Mouse (Mus musculus) hindbrain, embryonic 13.5 days (tissue): ENCODE measurements at regions not wholly inside any gene's neighbourhood (a gene's known extent, or its start where the extent isn't known, plus 50 kb on each side); places are given as distances from the start of the nearest gene placed in this dataset.

Source experiments
- ATAC-seq: fragments of 200-750 bp; cut with Nextera tagmentation; 2 replicates; pipeline ENCODE4 v1.8.0; 2017; ENCODE audit warnings: moderate TSS enrichment; ENCODE audit not compliant: low FRiP score
- H3K27ac ChIP-seq: fragments of 300-500 bp; sonication (generic); 2 replicates; pipeline ENCODE4 v1.5.1; 2015; ENCODE audit warnings: inconsistent platforms, mild to moderate bottlenecking, moderate library complexity
- H3K27me3 ChIP-seq: fragments of 300-500 bp; sonication (generic); 2 replicates; pipeline ENCODE4 v1.6.1; 2015; ENCODE audit warnings: mild to moderate bottlenecking, inconsistent platforms
- H3K36me3 ChIP-seq: fragments of 300-500 bp; sonication (generic); 2 replicates; pipeline ENCODE4 v1.6.1; 2015; ENCODE audit warnings: mild to moderate bottlenecking, inconsistent platforms
- H3K4me1 ChIP-seq: fragments of 300-500 bp; sonication (generic); replicated peaks from 2 replicates; pipeline ENCODE4 v1.6.1; 2015; ENCODE audit warnings: inconsistent platforms
- H3K4me2 ChIP-seq: fragments of 300-500 bp; sonication (generic); 2 replicates; pipeline ENCODE4 v1.6.1; 2015; ENCODE audit warnings: inconsistent platforms, mild to moderate bottlenecking, moderate library complexity
- H3K4me3 ChIP-seq: fragments of 300-500 bp; sonication (generic); 2 replicates; pipeline ENCODE4 v1.5.1; 2015; ENCODE audit warnings: mild to moderate bottlenecking, inconsistent platforms
- H3K9ac ChIP-seq: fragments of 300-500 bp; sonication (generic); 2 replicates; pipeline ENCODE4 v1.6.1; 2015; ENCODE audit warnings: mild to moderate bottlenecking, inconsistent platforms
- H3K9me3 ChIP-seq: fragments of 300-500 bp; sonication (generic); 2 replicates; pipeline ENCODE4 v1.6.1; 2016; ENCODE audit warnings: inconsistent platforms
- WGBS: fragments of 180-500 bp; shearing (Covaris S2); methylation state at CpG from one replicate; pipeline ENCODE4 v1.1.7; 2015; 5-methylcytosine and 5-hydroxymethylcytosine counted together

DNA sequence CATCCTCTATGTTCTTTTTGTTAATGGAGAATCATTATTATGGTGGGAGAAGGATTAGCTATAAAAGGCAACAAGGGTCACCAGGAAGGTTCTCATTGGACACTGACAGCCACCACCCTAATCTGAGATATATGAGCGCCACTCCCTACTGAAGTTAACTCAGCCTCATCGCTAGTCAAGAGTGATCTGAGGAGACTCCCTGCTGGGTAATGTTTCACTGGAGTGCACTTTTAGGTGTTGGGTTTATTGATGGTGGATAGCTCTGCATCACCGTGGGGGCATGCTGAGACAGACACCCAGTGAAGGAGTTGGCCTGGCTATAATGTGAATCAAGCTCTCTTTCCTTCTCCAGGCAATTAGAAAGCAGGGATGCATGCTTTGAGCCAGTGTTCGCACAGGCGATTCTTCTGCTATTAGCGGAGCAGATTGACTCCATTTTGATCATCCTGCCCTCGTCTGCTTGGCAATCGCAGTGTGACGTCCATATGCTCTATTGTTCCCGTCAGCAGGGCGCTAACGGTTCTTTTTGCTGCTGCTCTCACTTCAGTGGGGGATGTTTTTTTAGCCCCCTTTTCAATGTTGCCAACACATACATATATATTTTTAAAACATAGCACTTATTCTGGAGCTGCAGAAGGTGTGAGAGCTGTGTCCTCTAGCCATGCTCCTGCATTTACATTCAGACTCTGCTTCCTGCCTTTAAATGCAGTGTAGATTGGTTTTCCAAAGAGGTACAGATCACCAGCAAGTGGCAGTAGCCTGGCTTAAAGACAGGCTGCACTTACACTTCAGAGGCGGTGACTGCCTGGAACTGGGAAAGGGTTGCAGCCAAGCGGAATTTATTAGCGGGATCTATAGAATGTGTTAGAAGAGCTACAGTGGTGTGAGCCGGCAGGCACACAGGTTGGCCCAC, 263.9 kb upstream of the Dph6 start:
- H3K27ac ChIP-seq: peak overlapping the region; percentile 14; the same call in 1 of the 2 replicates
- ATAC-seq: no peak
- no peak overlapping the region for H3K4me2 ChIP-seq
- no peak overlapping the region for H3K9ac ChIP-seq
- no peaks in the 10 kb centered on the region for H3K9me3 ChIP-seq
- no peaks in the 10 kb centered on the region for H3K27me3 ChIP-seq
- H3K36me3 ChIP-seq: no peaks in the 10 kb centered on the region
- WGBS: 73% methylated on average over 16 of the region's 16 CpGs
- H3K4me3 ChIP-seq: no peak overlapping the region
- H3K4me1 ChIP-seq: no peaks in the 10 kb centered on the region

DNA sequence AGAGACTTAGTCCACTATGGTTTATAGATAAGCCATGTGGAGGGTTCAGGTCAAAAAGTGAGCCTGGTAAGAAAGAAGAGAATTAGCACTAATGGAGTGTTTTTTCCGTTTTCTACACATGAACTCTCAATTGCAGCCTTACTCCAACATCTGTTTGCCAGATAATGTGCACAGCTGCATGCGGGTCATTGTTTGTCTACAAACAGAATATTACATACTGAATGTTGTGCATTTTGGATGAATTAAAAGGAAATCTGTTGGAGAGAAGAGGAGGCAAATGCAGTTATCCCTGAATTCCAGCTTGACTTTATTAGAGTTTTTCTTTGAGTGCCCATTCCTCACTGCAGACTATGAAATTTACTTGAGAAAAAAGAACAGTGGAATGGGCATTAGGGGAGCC, 269.1 kb upstream of the Dph6 start:
- Histone ChIP-seq H3K27me3 (no peaks in the 10 kb centered on the region), H3K4me1 (no peaks in the 10 kb centered on the region), H3K4me3 (no peak overlapping the region), H3K27ac (no peak overlapping the region), H3K9ac (no peak overlapping the region), H3K36me3 (no peaks in the 10 kb centered on the region), H3K4me2 (no peak overlapping the region), H3K9me3 (no peaks in the 10 kb centered on the region)
- no peak for ATAC-seq
- 81% methylated on average over 2 of the region's 2 CpGs for WGBS

DNA sequence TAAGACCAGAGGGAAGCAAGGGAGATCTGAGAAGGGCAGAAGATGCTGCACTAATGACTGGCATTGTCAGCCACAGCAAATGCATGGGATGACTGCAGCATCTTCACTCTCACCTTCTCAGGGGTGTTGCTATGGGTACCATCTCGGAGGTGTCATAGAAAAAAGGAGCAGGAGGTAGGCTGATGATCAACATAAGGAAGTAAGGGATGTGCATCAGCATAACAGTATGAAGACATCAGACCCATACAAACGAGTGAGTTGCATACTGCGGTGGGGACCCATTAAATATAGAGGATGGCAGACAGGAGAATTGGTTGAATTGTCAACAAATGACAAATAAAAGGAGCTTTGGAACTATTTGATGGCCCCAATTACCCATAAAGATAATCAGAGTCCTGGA, 280.7 kb upstream of the Dph6 start:
- Histone ChIP-seq H3K9me3 (no peaks in the 10 kb centered on the region), H3K4me1 (no peaks in the 10 kb centered on the region), H3K27ac (no peak overlapping the region), H3K36me3 (no peaks in the 10 kb centered on the region), H3K4me2 (no peak overlapping the region), H3K27me3 (no peaks in the 10 kb centered on the region), H3K4me3 (no peak overlapping the region), H3K9ac (no peak overlapping the region)
- WGBS: 71% methylated on average over 3 of the region's 3 CpGs
- ATAC-seq: no peak

DNA sequence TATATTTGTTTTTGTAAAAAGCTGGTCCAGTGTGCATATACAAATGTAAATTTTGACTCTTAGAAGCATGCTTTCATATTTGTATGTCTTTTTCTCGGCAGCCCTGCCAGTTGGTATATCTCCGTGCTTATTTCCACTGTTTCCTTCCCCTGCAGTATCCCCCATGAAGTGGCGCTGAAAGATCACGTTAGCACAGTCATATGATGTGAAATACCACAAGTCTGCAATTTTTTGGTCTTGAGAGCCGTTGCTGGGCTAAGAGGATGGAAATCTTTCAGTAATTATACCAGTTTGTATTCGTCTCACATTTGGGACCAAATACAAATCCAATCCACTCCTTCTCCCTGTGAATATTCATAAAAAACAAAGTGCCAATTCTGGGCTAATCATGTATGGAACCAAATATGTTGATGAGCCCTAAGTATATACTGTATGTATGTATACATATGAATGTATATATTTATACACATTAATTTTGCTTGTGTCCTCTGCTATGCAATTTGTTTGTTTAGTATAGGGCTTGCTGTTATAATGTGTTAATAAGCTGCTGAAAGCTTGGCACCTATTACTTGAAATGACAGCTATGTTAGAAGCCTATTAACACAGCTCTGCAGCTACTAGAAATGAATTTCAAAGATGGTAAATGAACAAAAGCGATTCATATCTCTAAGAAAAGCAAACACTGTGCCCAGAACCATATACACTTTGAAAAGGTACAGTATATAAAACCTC, 283.8 kb upstream of the Dph6 start:
- Histone ChIP-seq H3K27ac (no peak overlapping the region), H3K4me3 (no peak overlapping the region), H3K4me2 (no peak overlapping the region), H3K36me3 (no peaks in the 10 kb centered on the region), H3K27me3 (no peaks in the 10 kb centered on the region), H3K9me3 (no peaks in the 10 kb centered on the region), H3K4me1 (no peaks in the 10 kb centered on the region), H3K9ac (no peak overlapping the region)
- WGBS: 69% methylated on average over 7 of the region's 7 CpGs
- ATAC-seq: no peak

GRCm38 (mm10) chr2:114966111-114966510, 311.3 kb upstream of the Dph6 start:
- H3K4me3 ChIP-seq: no peak overlapping the region
- 76% methylated on average over 3 of the region's 3 CpGs for WGBS
- no peaks in the 10 kb centered on the region for H3K27me3 ChIP-seq

DNA sequence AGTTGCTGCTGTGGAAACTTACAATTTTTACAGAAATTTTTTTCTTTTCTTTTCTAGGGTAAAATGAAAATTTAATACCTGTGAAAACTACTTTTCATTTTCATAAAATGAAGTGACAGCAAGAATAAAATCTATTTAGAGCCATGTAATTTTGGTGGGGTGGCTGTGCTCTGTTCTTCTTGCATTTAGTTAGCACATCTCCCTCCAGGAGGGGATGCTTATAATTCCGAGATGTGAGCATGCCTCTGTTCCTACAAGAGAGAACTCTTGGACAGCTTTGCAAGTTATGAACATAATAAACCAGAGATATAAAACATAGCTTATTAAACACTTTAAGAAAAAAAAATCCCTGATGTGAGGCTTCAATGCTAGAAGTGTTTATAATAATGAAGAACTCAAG, 313.9 kb upstream of the Dph6 start:
- Histone ChIP-seq H3K4me3 (no peak overlapping the region), H3K9ac (no peak overlapping the region)

More at GRCm38 (mm10) chr2:114966111-114966510, 311.3 kb upstream of the Dph6 start:
- no peak for ATAC-seq
- Histone ChIP-seq H3K4me1 (no peaks in the 10 kb centered on the region), H3K4me2 (no peak overlapping the region), H3K27ac (no peak overlapping the region), H3K9me3 (no peaks in the 10 kb centered on the region), H3K9ac (no peak overlapping the region), H3K36me3 (no peaks in the 10 kb centered on the region)

GRCm38 (mm10) chr2:114993419-114993818, 338.7 kb upstream of the Dph6 start:
- Histone ChIP-seq H3K9me3 (no peaks in the 10 kb centered on the region), H3K4me3 (no peak overlapping the region), H3K4me1 (no peaks in the 10 kb centered on the region), H3K36me3 (no peaks in the 10 kb centered on the region), H3K27me3 (no peaks in the 10 kb centered on the region), H3K4me2 (no peak overlapping the region), H3K9ac (no peak overlapping the region), H3K27ac (no peak overlapping the region)
- ATAC-seq: no peak

More for the DNA sequence above, 313.9 kb upstream of the Dph6 start:
- Histone ChIP-seq H3K27ac (no peak overlapping the region), H3K4me1 (no peaks in the 10 kb centered on the region), H3K27me3 (no peaks in the 10 kb centered on the region), H3K36me3 (no peaks in the 10 kb centered on the region), H3K4me2 (no peak overlapping the region), H3K9me3 (no peaks in the 10 kb centered on the region)
- no peak for ATAC-seq
- WGBS: 56% methylated on average over 1 of the region's 1 CpGs

GRCm38 (mm10) chr2:114993882-114994281, 339.1 kb upstream of the Dph6 start:
- H3K27ac ChIP-seq: no peak overlapping the region
- H3K9ac ChIP-seq: no peak overlapping the region
- H3K4me1 ChIP-seq: no peaks in the 10 kb centered on the region
- H3K4me2 ChIP-seq: no peak overlapping the region
- ATAC-seq: no peak
- no peaks in the 10 kb centered on the region for H3K9me3 ChIP-seq
- no peak overlapping the region for H3K4me3 ChIP-seq
- WGBS: 89% methylated on average over 2 of the region's 2 CpGs
- no peaks in the 10 kb centered on the region for H3K27me3 ChIP-seq
- H3K36me3 ChIP-seq: no peaks in the 10 kb centered on the region

- Histone ChIP-seq H3K4me1 (no peaks in the 10 kb centered on the region), H3K4me3 (no peak overlapping the region), H3K9me3 (no peaks in the 10 kb centered on the region), H3K36me3 (no peaks in the 10 kb centered on the region), H3K27me3 (no peaks in the 10 kb centered on the region), H3K4me2 (no peak overlapping the region), H3K27ac (no peak overlapping the region), H3K9ac (no peak overlapping the region)
- ATAC-seq: no peak
- WGBS: 79% methylated on average over 2 of the region's 2 CpGs
Observed at GRCm38 (mm10) chr2:114994691-114995347, 340.1 kb upstream of the Dph6 start.

- Histone ChIP-seq H3K4me2 (no peak overlapping the region), H3K4me1 (no peaks in the 10 kb centered on the region), H3K36me3 (no peaks in the 10 kb centered on the region), H3K9ac (no peak overlapping the region), H3K9me3 (no peaks in the 10 kb centered on the region), H3K4me3 (no peak overlapping the region), H3K27me3 (no peaks in the 10 kb centered on the region), H3K27ac (no peak overlapping the region)
- WGBS: 87% methylated on average over 1 of the region's 1 CpGs
- no peak for ATAC-seq
Observed at GRCm38 (mm10) chr2:115013916-115014315, 359.2 kb upstream of the Dph6 start.

- 91% methylated on average over 3 of the region's 3 CpGs for WGBS
- H3K4me2 ChIP-seq: no peak overlapping the region
- no peak overlapping the region for H3K9ac ChIP-seq
- H3K4me1 ChIP-seq: no peaks in the 10 kb centered on the region
- no peak for ATAC-seq
- H3K9me3 ChIP-seq: no peaks in the 10 kb centered on the region
- H3K36me3 ChIP-seq: no peaks in the 10 kb centered on the region
- H3K27me3 ChIP-seq: no peaks in the 10 kb centered on the region
- H3K4me3 ChIP-seq: no peak overlapping the region
- no peak overlapping the region for H3K27ac ChIP-seq
Observed at GRCm38 (mm10) chr2:115026777-115027176, 372.0 kb upstream of the Dph6 start.

DNA sequence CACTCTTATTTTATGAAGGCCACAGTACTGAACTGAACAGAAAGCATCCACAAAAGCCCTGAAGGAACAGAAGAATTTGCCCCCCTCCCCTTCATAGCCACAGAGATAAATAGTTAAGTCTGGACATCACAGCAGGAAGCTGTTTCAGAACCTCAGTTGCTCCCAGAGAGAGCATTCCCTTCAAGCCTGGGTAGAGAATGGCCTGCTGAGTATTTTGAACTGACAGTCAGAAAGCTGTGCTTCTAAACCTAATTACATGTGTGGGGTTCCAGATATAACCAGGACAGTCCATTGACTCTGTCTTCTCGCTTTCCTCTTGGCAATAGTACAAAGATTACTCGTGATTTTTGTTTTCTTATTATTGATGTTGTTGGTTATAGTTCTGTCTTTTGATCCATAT, 376.4 kb upstream of the Dph6 start:
- ATAC-seq: no peak
- H3K4me2 ChIP-seq: no peak overlapping the region
- no peak overlapping the region for H3K4me3 ChIP-seq
- no peaks in the 10 kb centered on the region for H3K9me3 ChIP-seq
- H3K27ac ChIP-seq: no peak overlapping the region
- H3K36me3 ChIP-seq: no peaks in the 10 kb centered on the region
- H3K9ac ChIP-seq: no peak overlapping the region
- WGBS: 38% methylated on average over 2 of the region's 2 CpGs
- H3K4me1 ChIP-seq: no peaks in the 10 kb centered on the region
- H3K27me3 ChIP-seq: no peaks in the 10 kb centered on the region
